Mouse (Mus musculus) layer of hippocampus, postnatal 36 days (tissue): ENCODE measurements around the gene Gcn1l1. TPM values are rescaled to one million over a fixed set of nuclear protein-coding genes. Genes with fewer than 3 reads are reported as not detected.

Source experiments
- DNase-seq, 2 experiments: peaks; one replicate each; pipeline ENCODE4 v3.0.0; 2022
- microRNA-seq, 2 experiments: library from miRNA; unstranded; fragments of <30 nt; microRNA quantifications; one replicate each; pipeline ENCODE4 v1.2.0; 2021
- total RNA-seq, 2 experiments: library from RNA; stranded (reverse); gene quantifications; 2 replicates each; pipeline ENCODE4 v1.2.3; 2021

Gene Gcn1l1
- total RNA-seq, 2 experiments from 2014 or later, result 69.4 to 73.1 TPM

DNA sequence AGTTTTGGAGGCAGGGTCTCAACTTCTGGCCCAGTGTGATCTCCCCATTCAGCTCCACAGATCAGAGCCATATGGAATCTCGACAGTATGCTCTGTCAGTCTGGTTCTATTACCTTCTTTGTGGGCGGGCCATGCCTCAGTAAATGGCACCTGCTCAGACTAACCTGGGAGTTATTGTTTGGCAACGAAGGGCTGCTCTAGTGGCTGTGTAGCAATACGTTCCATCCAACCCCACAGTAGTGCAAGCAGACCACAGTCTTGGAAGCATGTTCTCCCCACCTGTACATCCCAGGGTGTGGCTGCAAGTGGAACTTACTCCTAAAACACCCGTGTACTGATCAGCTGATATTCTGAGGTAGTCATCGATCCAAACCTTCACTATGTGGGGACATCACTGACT lies 91.6 kb downstream of the Gcn1l1 start:
- no peak for DNase-seq

DNA sequence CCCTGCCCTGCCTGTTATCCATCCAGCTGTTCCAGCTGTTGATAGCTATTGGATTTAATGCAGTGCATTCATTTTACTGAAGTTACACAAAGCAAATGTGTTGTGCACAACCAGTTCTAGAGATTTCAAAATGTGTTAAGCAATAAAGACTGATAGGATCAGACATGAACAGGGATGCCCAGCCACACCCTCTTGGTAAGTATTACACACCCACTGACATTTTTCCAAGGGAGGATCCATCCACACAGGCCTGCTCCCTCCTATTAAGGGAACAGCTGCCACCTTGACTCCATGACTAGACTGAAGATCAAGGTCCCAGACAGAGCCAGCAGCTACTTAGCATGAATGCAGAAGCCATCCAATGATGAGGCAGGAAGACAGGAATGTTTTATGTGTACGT lies 92.2 kb downstream of the Gcn1l1 start:
- DNase-seq, result no peak

DNA sequence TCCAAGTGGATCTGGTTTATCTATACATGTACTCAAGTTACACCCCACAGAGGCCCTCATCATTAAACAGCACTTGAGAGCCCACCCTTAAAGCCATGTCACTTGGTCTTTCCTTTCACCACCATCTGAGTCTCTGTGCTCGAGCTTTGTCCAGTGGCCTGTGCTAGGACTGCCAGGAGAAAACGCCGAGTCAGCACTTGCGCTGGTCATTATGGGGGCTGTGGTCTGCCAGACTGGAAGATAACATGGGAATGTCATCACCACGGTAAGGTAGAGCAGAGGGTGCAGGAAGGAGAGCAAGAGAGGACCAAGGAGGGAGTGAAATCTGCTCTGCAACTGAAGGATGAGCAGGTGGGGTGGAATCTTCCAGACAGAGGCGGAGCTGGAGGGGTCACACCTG lies 93.3 kb downstream of the Gcn1l1 start:
- no peak for DNase-seq

DNA sequence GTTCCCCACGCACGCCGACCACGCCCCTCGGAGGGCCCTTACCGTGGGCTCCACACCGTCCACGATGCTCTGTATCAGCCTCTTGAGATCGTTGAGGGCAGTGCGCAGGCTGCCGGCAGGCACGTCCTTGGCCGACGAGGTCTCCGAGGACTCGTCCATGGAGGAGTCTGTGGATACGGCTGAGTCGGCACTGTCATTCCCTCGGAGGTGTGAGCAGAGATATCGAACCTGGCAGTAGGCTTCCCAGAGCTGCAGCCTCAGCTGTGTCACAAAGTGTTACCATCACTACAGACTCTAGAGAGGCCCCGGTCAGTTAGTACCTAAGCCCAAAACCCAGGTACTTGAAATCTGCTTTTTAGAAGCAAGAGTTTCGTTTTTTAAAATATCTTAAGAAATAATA lies 97.6 kb downstream of the Gcn1l1 start:
- DNase-seq, result no peak

DNA sequence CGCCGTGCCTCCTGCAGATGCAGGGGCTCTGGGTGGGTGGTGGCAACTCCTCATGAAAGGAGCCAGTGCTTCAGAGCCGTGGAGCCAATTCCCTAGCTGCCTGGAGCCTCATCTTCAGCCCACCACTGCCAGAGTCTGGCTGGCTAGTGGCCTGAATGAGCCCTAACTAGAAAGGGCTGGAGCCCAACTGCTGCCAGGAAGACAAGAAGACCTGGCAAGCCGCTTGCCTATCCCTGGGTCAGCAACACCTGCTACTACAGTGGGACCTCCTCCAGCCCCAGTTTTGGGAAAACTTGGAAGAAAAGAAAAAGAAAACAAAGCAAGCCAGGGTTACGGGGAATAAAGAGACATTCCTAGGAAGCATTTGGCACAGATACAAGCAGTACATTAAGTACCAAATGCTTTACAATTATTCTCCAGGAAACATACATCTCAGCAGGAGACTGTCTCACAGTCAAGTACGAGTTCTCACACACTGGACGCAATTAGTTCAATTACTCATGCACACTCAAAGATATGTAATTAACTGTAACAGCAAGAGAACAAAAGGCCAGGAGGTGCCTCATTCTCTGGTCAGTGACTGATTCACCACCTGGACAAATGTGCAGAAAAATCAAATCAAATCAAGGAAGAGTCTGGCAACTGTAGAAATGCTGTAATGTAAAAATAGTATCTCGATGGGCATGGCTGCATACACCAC lies 101.5 kb downstream of the Gcn1l1 start:
- DNase-seq, result no peak

DNA sequence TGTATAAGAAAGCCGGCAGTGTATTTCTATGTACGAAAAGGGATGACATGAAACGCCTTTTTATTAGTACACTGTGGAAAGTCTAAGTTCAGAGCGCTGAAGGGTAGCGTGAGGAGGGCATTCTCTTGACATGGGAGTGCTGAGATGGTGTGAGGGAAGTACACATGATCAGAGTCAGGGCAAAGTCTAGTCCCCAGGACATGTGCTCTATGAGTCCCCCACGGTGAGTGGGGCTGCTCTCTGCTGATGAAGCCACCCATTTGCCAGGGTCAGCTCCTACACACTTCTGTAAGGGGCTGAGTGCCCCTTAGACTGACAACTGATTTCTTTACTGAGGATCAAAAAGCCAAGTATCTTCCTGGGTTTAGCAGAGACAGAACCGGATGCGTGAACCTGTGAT lies 102.2 kb downstream of the Gcn1l1 start:
- no peak for DNase-seq

DNA sequence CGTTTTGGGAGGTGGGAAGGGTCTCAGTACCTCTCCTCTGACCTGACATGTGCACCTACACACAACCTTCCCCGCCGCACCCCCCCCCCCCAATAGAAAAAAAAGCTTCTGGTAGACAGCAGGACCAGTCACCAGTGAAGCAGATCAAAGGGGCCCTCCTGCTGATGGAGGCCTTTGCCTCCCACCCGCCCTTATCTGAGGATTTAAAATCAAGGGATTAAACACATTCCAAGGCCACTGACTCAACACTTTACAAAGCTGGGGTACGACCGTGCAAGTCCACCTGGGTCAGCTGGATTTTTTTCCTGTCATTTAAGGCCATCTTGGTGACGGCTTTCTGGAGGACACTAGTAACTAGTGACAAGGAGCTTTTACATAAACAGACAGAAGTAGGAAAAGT lies 102.8 kb downstream of the Gcn1l1 start:
- no peak for DNase-seq

DNA sequence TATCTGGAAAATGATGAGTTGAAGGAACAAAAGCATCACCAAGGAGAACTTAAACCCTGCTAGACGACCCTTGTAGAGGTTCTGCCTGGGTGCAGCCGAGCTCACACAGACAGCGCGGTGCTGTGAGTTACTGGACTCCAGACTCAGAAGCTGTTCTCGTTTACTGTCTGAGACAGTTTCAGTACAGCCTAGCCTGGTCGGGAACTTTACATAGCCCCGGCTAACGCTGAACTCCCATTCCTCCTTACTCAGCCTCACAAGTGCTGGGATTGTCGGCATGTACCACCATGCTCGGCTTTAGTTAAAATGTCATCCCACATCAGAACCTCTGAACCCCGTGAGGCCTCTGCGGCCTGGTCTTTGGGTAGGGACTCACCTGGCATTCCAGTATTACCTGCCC lies 103.9 kb downstream of the Gcn1l1 start:
- DNase-seq, result no peak

DNA sequence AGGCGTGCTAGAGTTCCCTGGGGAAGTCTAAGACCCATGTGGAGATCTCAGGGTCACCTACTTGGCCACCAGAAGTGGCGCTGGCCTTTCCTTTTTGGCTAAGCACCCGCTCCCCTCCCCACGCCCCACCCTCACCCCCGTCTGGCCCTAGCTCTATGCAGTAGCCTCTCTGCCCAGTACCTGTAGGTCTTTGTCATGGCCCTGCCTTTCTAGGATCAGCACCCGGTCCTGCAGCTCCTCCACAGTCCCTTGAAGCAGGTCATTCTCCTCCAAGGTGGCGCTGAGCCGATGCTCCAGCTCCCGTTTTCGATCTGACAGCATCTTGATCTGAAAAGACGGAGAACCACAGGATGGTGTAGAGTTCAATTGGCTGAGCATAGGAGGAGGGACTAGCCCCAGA lies 104.9 kb downstream of the Gcn1l1 start:
- DNase-seq, result no peak

DNA sequence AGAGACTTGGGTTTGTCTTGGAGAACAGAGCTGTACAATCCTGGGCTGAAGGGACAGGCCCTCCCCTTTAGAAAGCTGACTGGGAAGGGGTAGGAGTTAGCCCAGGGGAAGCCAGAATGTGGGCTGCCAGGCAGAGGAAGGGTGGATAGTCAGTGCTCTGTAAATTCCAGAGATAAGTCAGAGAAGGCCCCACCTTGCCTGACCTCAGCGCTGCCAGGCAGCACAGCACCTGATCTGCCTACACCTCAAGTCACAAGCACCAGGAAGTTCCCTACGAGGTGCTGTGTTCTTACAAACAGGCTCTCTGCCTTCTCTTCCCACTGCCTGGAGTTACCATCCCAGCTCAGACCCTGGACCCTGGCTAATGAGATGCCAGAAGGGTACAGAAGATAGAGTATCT lies 105.4 kb downstream of the Gcn1l1 start:
- no peak for DNase-seq

DNA sequence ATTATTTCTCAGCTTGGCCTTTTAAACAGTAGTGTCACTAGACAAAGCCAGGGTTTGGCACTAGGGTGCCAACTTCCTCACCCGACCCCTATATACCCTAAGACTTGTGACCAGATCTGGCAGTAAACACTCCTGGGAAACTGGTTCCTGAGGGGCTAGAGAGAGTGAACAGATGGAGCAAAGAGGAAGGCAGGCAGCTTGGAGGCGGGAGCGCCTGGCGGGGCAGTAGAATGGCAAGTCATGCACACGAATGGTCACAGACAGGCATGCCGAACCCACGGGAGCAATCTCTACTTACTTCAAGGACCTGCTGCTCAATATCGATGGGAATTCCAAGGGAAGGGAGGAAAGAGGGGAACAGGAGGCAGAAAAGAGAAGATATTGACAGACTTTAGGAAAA lies 106.8 kb downstream of the Gcn1l1 start:
- DNase-seq, result no peak

Small RNAs within 50 kb of the gene (microRNA-seq; reads per million reads assigned to microRNA genes)
- 0.90 to 1.3 reads per million in 2 experiments for gene Mir7029
- 0 to 0.60 reads per million in 2 experiments for gene Mir7030

Other genes starting within 250 kb of the Gcn1l1 start
- 10 to 100 TPM; 85.8 to 88.9 TPM for gene Srsf9, start 238.1 kb upstream of the Gcn1l1 start, total RNA-seq
- gene Gatc, start 224.1 kb upstream of the Gcn1l1 start, total RNA-seq, result 10 to 100 TPM; 20.9 to 22.0 TPM
- 10 to 100 TPM; 24.8 to 29.2 TPM for gene Triap1, start 224.0 kb upstream of the Gcn1l1 start, total RNA-seq
- gene Cox6a1, start 216.3 kb upstream of the Gcn1l1 start, total RNA-seq, result 100 to 1,000 TPM; 708 to 783 TPM
- gene Msi1, start 135.7 kb upstream of the Gcn1l1 start, total RNA-seq, result 10 to 100 TPM; 52.1 to 53.0 TPM
- not detected for gene Pla2g1b, start 99.0 kb upstream of the Gcn1l1 start, total RNA-seq
- 10 to 100 TPM; 46.4 to 50.7 TPM for gene Sirt4, start 80.5 kb upstream of the Gcn1l1 start, total RNA-seq
- gene Pxn, start 58.6 kb upstream of the Gcn1l1 start, total RNA-seq, result 10 to 100 TPM; 39.8 to 46.1 TPM
- 100 to 1,000 TPM; 223 to 227 TPM for gene Rplp0, start 5.8 kb upstream of the Gcn1l1 start, total RNA-seq
- gene Rab35, start 66.7 kb downstream of the Gcn1l1 start, total RNA-seq, result 10 to 100 TPM; 88.7 to 89.0 TPM
- 100 to 1,000 TPM; 117 to 131 TPM for gene Bicdl1, start 166.4 kb downstream of the Gcn1l1 start, total RNA-seq